Mouse (Mus musculus) heart, embryonic 15.5 days (tissue): ENCODE results near the gene Xirp1. TPM values are rescaled to one million over a fixed set of nuclear protein-coding genes. Genes with fewer than 3 reads are reported as not detected.

Source experiments
- ATAC-seq: fragments of 200-750 bp; cut with Nextera tagmentation; replicated peaks from 2 replicates; pipeline ENCODE4 v1.8.0; 2017; ENCODE audit warnings: low read depth, moderate TSS enrichment; ENCODE audit not compliant: insufficient number of reproducible peaks, insufficient read depth, low FRiP score
- H3K27ac ChIP-seq: fragments of 300-500 bp; sonication (generic); 2 replicates; pipeline ENCODE4 v1.5.1; 2015; ENCODE audit warnings: mild to moderate bottlenecking, inconsistent platforms
- H3K27me3 ChIP-seq: fragments of 300-500 bp; sonication (generic); 2 replicates; pipeline ENCODE4 v1.6.1; 2015; ENCODE audit warnings: inconsistent platforms
- H3K36me3 ChIP-seq: fragments of 300-500 bp; sonication (generic); 2 replicates; pipeline ENCODE4 v1.6.1; 2015; ENCODE audit warnings: mild to moderate bottlenecking, inconsistent platforms
- H3K4me1 ChIP-seq: fragments of 300-500 bp; sonication (generic); replicated peaks from 2 replicates; pipeline ENCODE4 v1.6.1; 2015; ENCODE audit warnings: inconsistent platforms
- H3K4me2 ChIP-seq: fragments of 300-500 bp; sonication (generic); 2 replicates; pipeline ENCODE4 v1.6.1; 2015; ENCODE audit warnings: inconsistent platforms, mild to moderate bottlenecking, moderate library complexity
- H3K4me3 ChIP-seq: fragments of 300-500 bp; sonication (generic); 2 replicates; pipeline ENCODE4 v1.5.1; 2015; ENCODE audit warnings: mild to moderate bottlenecking, inconsistent platforms
- H3K9ac ChIP-seq: fragments of 300-500 bp; sonication (generic); 2 replicates; pipeline ENCODE4 v1.6.1; 2015; ENCODE audit warnings: mild to moderate bottlenecking, inconsistent platforms
- H3K9me3 ChIP-seq: fragments of 300-500 bp; sonication (generic); replicated peaks from 2 replicates; pipeline ENCODE4 v1.6.1; 2016; ENCODE audit warnings: inconsistent platforms
- WGBS: fragments of 180-500 bp; shearing (Covaris S2); methylation state at CpG from one replicate; pipeline ENCODE4 v1.1.7; 2015; ENCODE audit warnings: mixed read lengths; 5-methylcytosine and 5-hydroxymethylcytosine counted together
- polyA plus RNA-seq: library from polyadenylated mRNA; unstranded; fragments of >200 nt; fragmentation: Nextera tagmentation; extraction: Ambion mirVana; gene quantifications from 2 replicates; pipeline ENCODE4 v1.2.1, GENCODE M21; 2015

The Xirp1 gene
- polyA plus RNA-seq, 1 experiment from 2014 or later: 45.2 TPM

DNA sequence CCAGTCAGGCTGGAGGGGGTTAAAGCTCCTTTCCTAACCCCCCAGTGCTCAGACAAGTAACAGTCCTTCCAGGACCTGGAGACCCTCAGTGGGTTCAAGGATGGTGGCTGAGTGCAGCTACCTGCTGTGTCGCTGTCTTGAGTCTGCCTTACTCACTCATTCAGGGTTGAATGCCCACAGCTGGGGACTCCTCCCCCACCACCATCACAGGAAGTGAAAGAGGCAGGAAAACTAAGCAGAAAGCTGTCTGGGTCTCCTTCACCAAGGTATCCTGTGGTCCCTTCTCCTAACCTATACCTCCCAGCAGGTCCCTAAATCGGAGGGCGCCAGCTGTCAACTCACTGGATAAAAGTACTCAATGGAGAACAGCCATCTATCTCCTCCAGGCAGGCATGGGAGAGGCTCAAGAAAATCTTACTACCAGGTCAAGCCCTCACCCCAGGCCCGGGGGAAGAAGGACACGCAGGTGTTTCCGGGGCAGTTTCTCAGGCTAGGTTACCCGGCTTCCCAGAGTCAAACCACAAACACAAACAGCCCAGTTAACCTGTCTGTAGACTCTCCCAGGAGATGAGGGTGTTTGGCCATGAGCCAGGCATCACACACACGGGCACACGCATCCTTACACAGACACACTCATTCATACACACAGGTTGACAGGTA is 45.1 kb downstream of the Xirp1 start:
- H3K9ac ChIP-seq: no peak overlapping the region
- H3K4me1 ChIP-seq: peaks cover 69% of the 10 kb centered on the region
- H3K4me3 ChIP-seq: peak overlapping the region; percentile 18; the same call in 1 of the 2 replicates
- peak overlapping the region; percentile 55 for H3K27ac ChIP-seq
- 45% methylated on average over 9 of the region's 9 CpGs for WGBS
- H3K9me3 ChIP-seq: no peaks in the 10 kb centered on the region
- peak overlapping the region; percentile 35; the same call in 1 of the 2 replicates for H3K4me2 ChIP-seq
- no peaks in the 10 kb centered on the region for H3K27me3 ChIP-seq
- no peak for ATAC-seq
- peaks cover 23% of the 10 kb centered on the region; the same call in 1 of the 2 replicates for H3K36me3 ChIP-seq

GRCm38 (mm10) chr9:119977557-119978060 is 45.8 kb downstream of the Xirp1 start:
- H3K27ac ChIP-seq: peak overlapping the region; percentile 55
- H3K9ac ChIP-seq: 0 out of 2 replicates have a peak overlapping the region, but pooled peaks have one; percentile 7
- peaks cover 64% of the 10 kb centered on the region for H3K4me1 ChIP-seq
- H3K36me3 ChIP-seq: peaks cover 30% of the 10 kb centered on the region; the same call in 1 of the 2 replicates
- no peak for ATAC-seq
- H3K4me2 ChIP-seq: peak overlapping the region; percentile 35; the same call in 1 of the 2 replicates
- H3K4me3 ChIP-seq: peak overlapping the region; percentile 18
- H3K27me3 ChIP-seq: no peaks in the 10 kb centered on the region
- WGBS: 6% methylated on average over 5 of the region's 5 CpGs
- no peaks in the 10 kb centered on the region for H3K9me3 ChIP-seq

GRCm38 (mm10) chr9:119976704-119977556 is 46.5 kb downstream of the Xirp1 start:
- peaks cover 57% of the 10 kb centered on the region for H3K4me1 ChIP-seq

GRCm38 (mm10) chr9:119975286-119975685 is 48.1 kb downstream of the Xirp1 start:
- no peak for ATAC-seq
- H3K27me3 ChIP-seq: no peaks in the 10 kb centered on the region
- 96% methylated on average over 4 of the region's 4 CpGs for WGBS
- no peak overlapping the region for H3K4me2 ChIP-seq
- H3K27ac ChIP-seq: no peak overlapping the region
- H3K9ac ChIP-seq: no peak overlapping the region
- no peak overlapping the region for H3K4me3 ChIP-seq
- H3K4me1 ChIP-seq: peaks cover 53% of the 10 kb centered on the region
- no peaks in the 10 kb centered on the region for H3K9me3 ChIP-seq
- H3K36me3 ChIP-seq: peaks cover 43% of the 10 kb centered on the region; the same call in 1 of the 2 replicates

More at GRCm38 (mm10) chr9:119976704-119977556, 46.5 kb downstream of the Xirp1 start:
- H3K36me3 ChIP-seq: peaks cover 37% of the 10 kb centered on the region; the same call in 1 of the 2 replicates
- 26% methylated on average over 17 of the region's 17 CpGs for WGBS
- H3K9me3 ChIP-seq: no peaks in the 10 kb centered on the region
- H3K4me3 ChIP-seq: peak overlapping the region; percentile 18
- ATAC-seq: no peak
- H3K9ac ChIP-seq: 0 out of 2 replicates have a peak overlapping the region, but pooled peaks have one; percentile 7
- peak overlapping the region; percentile 55 for H3K27ac ChIP-seq
- no peaks in the 10 kb centered on the region for H3K27me3 ChIP-seq
- peak overlapping the region; percentile 35; the same call in 1 of the 2 replicates for H3K4me2 ChIP-seq

DNA sequence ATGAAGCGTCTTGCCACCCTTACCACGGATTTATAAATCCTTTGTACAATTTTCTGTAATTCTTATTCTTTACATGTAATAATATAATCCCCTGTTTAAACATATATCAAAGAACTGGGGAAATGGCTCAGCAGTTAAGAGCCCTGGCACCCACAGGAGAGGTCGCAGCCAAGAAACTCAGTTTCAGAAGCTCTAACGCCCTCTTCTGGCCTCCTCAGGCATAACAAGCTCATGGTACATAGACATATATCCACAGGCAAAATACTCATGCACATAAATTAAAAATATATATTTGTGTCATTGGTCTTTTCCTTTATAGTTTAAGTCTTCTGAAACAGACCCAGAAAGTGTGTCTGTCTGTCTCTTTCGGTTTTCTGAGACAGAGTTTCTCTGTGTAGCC is 48.8 kb downstream of the Xirp1 start:
- Histone ChIP-seq H3K4me2 (no peak overlapping the region), H3K9ac (no peak overlapping the region), H3K36me3 (peaks cover 43% of the 10 kb centered on the region; the same call in 1 of the 2 replicates), H3K27ac (no peak overlapping the region), H3K4me3 (no peak overlapping the region), H3K27me3 (no peaks in the 10 kb centered on the region), H3K4me1 (peaks cover 51% of the 10 kb centered on the region), H3K9me3 (no peaks in the 10 kb centered on the region)
- ATAC-seq: no peak
- 78% methylated on average over 5 of the region's 5 CpGs for WGBS

DNA sequence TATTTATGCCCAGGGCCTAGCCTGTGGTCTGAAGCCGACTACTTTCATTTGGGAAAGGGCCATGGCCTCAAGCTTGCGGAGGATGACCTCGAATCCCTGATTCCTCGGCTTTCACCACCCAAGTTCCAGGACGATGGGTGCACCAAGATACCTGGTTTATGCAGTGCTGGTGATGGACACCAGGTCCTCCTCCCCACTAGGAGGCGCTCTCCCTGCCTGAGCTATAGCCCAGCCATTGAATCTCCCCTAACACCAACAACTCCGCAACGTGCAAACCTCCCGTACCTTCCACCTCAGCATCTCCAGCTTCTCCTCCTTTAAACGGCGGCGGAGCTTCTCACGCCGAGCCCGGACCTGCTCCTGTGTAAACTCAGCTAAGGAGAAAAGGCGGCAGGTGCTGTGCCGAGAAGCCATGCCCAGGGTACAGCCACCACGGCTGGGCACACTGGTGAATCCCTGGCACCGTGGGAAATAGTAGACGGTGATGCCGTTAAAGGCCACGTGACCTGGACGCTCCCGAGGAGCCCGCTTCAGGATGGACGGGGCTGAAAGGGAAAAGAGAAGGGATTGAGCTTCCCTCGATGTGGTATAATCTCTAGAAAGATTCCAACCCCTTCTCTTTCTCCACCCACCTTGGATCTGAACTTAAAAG is 49.4 kb downstream of the Xirp1 start:
- WGBS: 89% methylated on average over 27 of the region's 27 CpGs

GRCm38 (mm10) chr9:119973281-119973680 is 50.1 kb downstream of the Xirp1 start:
- H3K9me3 ChIP-seq: no peaks in the 10 kb centered on the region
- no peak for ATAC-seq
- peaks cover 43% of the 10 kb centered on the region; the same call in 1 of the 2 replicates for H3K36me3 ChIP-seq
- no peak overlapping the region for H3K4me3 ChIP-seq
- H3K4me2 ChIP-seq: no peak overlapping the region
- H3K27ac ChIP-seq: no peak overlapping the region
- H3K9ac ChIP-seq: no peak overlapping the region
- H3K27me3 ChIP-seq: no peaks in the 10 kb centered on the region
- peaks cover 42% of the 10 kb centered on the region for H3K4me1 ChIP-seq
- 87% methylated on average over 23 of the region's 23 CpGs for WGBS

More for the DNA sequence above, 49.4 kb downstream of the Xirp1 start:
- Histone ChIP-seq H3K27ac (no peak overlapping the region), H3K27me3 (no peaks in the 10 kb centered on the region), H3K4me2 (no peak overlapping the region), H3K4me1 (peaks cover 46% of the 10 kb centered on the region), H3K9me3 (no peaks in the 10 kb centered on the region), H3K9ac (no peak overlapping the region), H3K36me3 (peaks cover 43% of the 10 kb centered on the region; the same call in 1 of the 2 replicates), H3K4me3 (no peak overlapping the region)
- no peak for ATAC-seq

DNA sequence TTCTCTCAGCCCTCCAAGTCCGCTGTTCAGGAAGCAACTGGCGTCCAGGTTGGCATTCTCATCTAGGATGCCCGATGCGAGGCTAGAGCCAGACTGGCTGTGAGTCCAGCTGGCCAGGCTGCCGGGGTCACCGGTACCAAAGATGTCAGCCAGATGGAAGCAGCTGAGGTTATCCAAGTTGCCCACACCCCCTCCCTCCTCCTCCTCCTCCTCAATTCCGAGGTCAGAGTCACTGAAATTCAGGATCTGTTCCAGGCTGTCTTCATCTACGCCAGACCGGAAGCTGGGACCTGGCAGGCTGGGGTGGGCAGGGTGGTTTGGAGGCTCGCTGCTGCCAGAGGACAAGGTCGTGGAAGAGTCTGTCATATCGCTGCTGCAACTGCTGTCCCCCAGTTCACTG is 50.8 kb downstream of the Xirp1 start:
- H3K9ac ChIP-seq: no peak overlapping the region
- H3K36me3 ChIP-seq: peaks cover 43% of the 10 kb centered on the region; the same call in 1 of the 2 replicates
- H3K4me2 ChIP-seq: no peak overlapping the region
- no peaks in the 10 kb centered on the region for H3K27me3 ChIP-seq
- ATAC-seq: no peak
- WGBS: 81% methylated on average over 12 of the region's 12 CpGs
- H3K9me3 ChIP-seq: no peaks in the 10 kb centered on the region
- no peak overlapping the region for H3K27ac ChIP-seq
- H3K4me3 ChIP-seq: no peak overlapping the region
- peaks cover 35% of the 10 kb centered on the region for H3K4me1 ChIP-seq

- H3K4me2 ChIP-seq: no peak overlapping the region
- H3K36me3 ChIP-seq: peaks cover 43% of the 10 kb centered on the region; the same call in 1 of the 2 replicates
- 88% methylated on average over 10 of the region's 10 CpGs for WGBS
- H3K9me3 ChIP-seq: no peaks in the 10 kb centered on the region
- H3K4me1 ChIP-seq: peaks cover 30% of the 10 kb centered on the region
- no peak for ATAC-seq
- no peak overlapping the region for H3K9ac ChIP-seq
- no peaks in the 10 kb centered on the region for H3K27me3 ChIP-seq
- no peak overlapping the region for H3K27ac ChIP-seq
- no peak overlapping the region for H3K4me3 ChIP-seq
Measured at GRCm38 (mm10) chr9:119972166-119972565, 51.2 kb downstream of the Xirp1 start.

DNA sequence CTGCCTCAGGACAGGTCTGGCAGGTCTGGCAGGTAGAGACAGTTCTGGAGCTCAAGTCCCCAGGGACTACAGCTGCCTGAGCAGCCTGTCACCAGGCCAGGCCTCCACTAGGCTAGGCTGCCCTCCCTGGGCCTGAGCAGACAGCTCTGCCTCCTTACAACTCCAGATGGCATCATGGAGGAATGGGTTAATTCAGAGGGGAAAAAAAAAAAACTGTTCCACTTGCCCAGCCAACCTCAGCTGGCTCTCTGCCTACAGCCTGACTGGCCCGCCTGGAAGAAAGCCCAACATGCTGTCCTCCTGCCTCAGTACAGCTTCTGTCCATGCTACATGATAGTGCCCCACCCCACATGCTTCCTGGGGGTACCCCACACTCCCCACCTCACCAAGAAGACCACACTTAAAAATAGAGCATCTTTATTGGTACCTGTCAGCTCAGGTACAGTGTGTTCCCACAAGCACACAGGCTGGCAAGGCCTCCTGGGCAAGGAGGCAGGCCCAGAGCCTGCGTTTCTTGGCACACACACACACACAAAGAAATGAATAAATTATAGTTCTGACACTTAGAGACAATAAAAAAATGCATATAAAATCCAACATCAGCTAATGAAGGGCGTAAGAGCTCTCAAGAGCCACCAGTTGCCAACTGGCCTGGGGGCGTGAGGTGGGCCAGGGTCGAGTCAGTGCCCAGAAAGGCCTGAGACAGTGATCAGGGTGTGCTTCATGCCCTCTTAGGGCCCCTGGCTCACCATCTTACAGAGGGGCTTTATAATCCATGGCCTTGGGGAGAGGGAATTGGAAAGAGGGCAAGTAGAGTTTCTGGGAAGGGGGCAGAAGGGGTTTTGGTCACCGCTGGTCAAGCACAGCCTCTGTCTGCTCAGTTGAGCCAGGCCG is 52.4 kb downstream of the Xirp1 start:
- H3K27ac ChIP-seq: peak overlapping the region; percentile 44
- H3K4me1 ChIP-seq: peaks cover 20% of the 10 kb centered on the region
- H3K4me2 ChIP-seq: no peak overlapping the region
- no peak overlapping the region for H3K9ac ChIP-seq
- WGBS: 74% methylated on average over 7 of the region's 7 CpGs
- H3K27me3 ChIP-seq: no peaks in the 10 kb centered on the region
- no peak for ATAC-seq
- H3K36me3 ChIP-seq: peaks cover 43% of the 10 kb centered on the region; the same call in 1 of the 2 replicates
- no peak overlapping the region for H3K4me3 ChIP-seq
- no peaks in the 10 kb centered on the region for H3K9me3 ChIP-seq
